Mouse (Mus musculus) testis, adult 2 months (tissue): ENCODE data around the gene Meis1.

ENCODE experiments used
- CTCF ChIP-seq: fragments of 200-500 bp; IDR thresholded peaks from 2 replicates; pipeline ENCODE4 v1.5.1; 2012; ENCODE audit warnings: low read depth, mild to moderate bottlenecking, inconsistent platforms, low read length, moderate library complexity; ENCODE audit not compliant: control insufficient read depth, insufficient read depth, insufficient replicate concordance
- POLR2A ChIP-seq: fragments of 200-500 bp; IDR thresholded peaks from 2 replicates; pipeline ENCODE4 v1.6.1; 2012; ENCODE audit warnings: low read depth, mild to moderate bottlenecking, inconsistent platforms, low read length, moderate library complexity; ENCODE audit not compliant: control insufficient read depth

DNA sequence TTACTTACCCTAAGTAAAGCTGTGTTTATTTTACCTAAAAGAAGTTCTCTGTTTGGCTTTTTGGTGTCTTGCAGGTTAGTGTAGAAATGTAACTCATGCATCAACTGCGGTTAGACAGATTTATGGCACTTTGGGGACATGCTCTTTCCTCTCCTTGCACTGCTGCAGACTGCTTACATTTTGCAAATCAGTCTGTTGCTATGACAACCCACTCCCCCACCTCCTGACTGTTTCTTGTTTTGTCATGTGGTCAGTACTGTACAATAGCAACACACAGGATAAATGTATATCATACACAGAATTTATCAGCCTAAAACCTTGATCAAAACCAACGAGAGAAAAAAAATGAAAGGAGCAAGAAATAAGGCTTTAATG is 135.3 kb downstream of the Meis1 start:
- TF ChIP-seq CTCF (no peak), POLR2A (no peak)
